Mouse (Mus musculus): ENCODE measurements at regions not wholly inside any gene's neighbourhood (a gene's known extent, or its start where the extent isn't known, plus 50 kb on each side); places are given as distances from the start of the nearest gene placed in this dataset.

- TF ChIP-seq CTCF (IDR thresholded peaks at IDR 0.05; ENCODE audit: low read depth) (no peak), EP300 (IDR thresholded peaks at IDR 0.05; ENCODE audit: low read depth) (no peak)
- DNase-seq, result no peak
- no peak for ATAC-seq
Measured at GRCm38 (mm10) chr3:52641226-52642181, 373.4 kb downstream of the Foxo1 start.

DNA sequence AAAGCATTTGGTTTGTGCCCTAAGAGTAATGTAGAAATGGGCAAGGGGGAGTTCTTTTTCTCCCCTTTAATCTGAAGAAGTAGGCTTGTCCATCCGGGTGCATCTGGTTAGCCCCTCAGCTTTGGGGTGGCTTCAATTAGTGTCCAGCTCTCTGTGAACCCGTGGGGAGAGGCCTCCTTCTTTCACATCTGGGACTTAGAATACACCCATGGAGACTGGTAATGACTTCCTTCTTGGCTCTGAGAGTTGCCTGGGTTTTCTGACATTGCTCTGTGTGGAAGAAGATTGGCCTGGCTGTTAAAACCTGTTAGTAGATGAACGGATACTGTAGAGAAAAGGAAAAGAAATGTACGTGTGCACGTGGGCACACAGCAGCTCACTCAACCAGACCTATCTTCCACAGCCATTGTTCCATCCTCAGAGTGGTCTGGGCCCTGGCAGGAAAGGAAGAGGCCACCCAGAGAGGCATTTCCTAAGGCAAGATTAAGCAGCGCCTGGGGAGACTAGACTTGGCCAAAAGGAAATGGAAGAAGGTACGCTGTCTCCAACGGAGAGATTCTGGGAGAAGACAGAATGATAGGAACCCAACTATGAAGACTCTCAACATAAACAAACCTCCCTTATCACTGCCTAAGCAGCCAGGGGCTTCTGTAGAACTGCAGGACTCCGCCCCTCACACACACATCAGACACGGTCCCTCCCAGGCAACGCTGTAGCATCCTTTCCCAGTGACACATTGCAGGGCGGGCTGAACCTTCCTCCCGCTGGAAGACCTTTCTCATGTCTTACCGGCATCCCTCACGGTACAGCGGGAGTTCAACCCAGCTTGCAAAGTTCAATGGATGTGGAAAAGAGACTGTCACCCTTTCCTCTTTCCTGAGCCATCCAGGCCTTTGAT is 372.4 kb downstream of the Foxo1 start:
- H3K9me3 ChIP-seq (ENCODE audit: low read length), result no peaks in the 10 kb centered on the region
- H3K4me1 ChIP-seq (ENCODE audit: insufficient read depth), result peaks cover 2% of the 10 kb centered on the region; the same call in 1 of the 2 replicates
- no peak overlapping the region for H3K4me2 ChIP-seq (ENCODE audit: low read depth, low read length)
- 45% methylated on average over 16 of the region's 16 CpGs for WGBS (ENCODE audit: insufficient replicate concordance)
- H3K4me3 ChIP-seq (ENCODE audit: low read depth, low read length), result no peak overlapping the region
- H3K36me3 ChIP-seq (replicated peaks; ENCODE audit: insufficient read depth, low read length), result no peaks in the 10 kb centered on the region
- no peak overlapping the region for H3K27ac ChIP-seq (ENCODE audit: low read depth)
- no peak for DNase-seq
- H3K27me3 ChIP-seq (ENCODE audit: insufficient read depth, low read length), result no peaks in the 10 kb centered on the region
- no peak overlapping the region for H3K9ac ChIP-seq (replicated peaks)
- TF ChIP-seq EP300 (IDR thresholded peaks at IDR 0.05; ENCODE audit: low read depth) (peak; percentile 30; the same call in 1 of the 2 replicates), CTCF (IDR thresholded peaks at IDR 0.05; ENCODE audit: low read depth) (no peak)
- ATAC-seq, result peak; percentile 29; the same call in 1 of the 2 replicates

More at GRCm38 (mm10) chr3:52641226-52642181, 373.4 kb downstream of the Foxo1 start:
- no peak overlapping the region for H3K4me3 ChIP-seq (ENCODE audit: low read depth, low read length)
- H3K9me3 ChIP-seq (ENCODE audit: low read length), result no peaks in the 10 kb centered on the region
- no peaks in the 10 kb centered on the region for H3K27me3 ChIP-seq (ENCODE audit: insufficient read depth, low read length)
- no peaks in the 10 kb centered on the region for H3K36me3 ChIP-seq (replicated peaks; ENCODE audit: insufficient read depth, low read length)
- H3K4me1 ChIP-seq (ENCODE audit: insufficient read depth), result peaks cover 2% of the 10 kb centered on the region; the same call in 1 of the 2 replicates
- no peak overlapping the region for H3K4me2 ChIP-seq (ENCODE audit: low read depth, low read length)
- H3K9ac ChIP-seq (replicated peaks), result no peak overlapping the region
- 78% methylated on average over 10 of the region's 10 CpGs for WGBS (ENCODE audit: insufficient replicate concordance)
- no peak overlapping the region for H3K27ac ChIP-seq (ENCODE audit: low read depth)

DNA sequence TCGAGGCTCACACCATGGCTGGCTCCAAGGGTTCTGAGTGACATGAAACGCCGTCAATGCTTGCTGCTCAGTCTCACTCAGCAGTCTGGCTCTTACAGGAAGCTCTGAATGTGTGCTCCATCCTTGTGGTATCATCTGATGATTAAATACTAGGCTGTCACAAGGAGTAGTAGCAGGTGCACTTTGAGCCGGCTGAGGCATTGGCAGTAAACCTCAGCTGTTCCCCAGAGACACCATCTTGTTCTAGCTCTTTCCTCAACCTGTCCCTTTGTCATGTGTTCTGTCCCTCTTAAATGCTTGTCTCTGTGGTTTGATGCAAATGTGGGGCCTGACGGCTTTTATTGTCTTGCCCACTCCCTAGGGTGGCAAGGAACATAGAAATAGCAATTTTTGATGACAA is 370.7 kb downstream of the Foxo1 start:
- Histone ChIP-seq H3K27me3 (ENCODE audit: insufficient read depth, low read length) (no peaks in the 10 kb centered on the region), H3K4me1 (ENCODE audit: insufficient read depth) (peaks cover 8% of the 10 kb centered on the region; the same call in 1 of the 2 replicates), H3K9ac (replicated peaks) (no peak overlapping the region), H3K27ac (ENCODE audit: low read depth) (no peak overlapping the region), H3K4me2 (ENCODE audit: low read depth, low read length) (no peak overlapping the region), H3K4me3 (ENCODE audit: low read depth, low read length) (no peak overlapping the region), H3K9me3 (ENCODE audit: low read length) (no peaks in the 10 kb centered on the region), H3K36me3 (replicated peaks; ENCODE audit: insufficient read depth, low read length) (no peaks in the 10 kb centered on the region)
- 69% methylated on average over 5 of the region's 5 CpGs for WGBS (ENCODE audit: insufficient replicate concordance)
- ATAC-seq (peak; percentile 48; the same call in 1 of the 2 replicates), DNase-seq (no peak)
- no peak for TF ChIP-seq CTCF (IDR thresholded peaks at IDR 0.05; ENCODE audit: low read depth)

DNA sequence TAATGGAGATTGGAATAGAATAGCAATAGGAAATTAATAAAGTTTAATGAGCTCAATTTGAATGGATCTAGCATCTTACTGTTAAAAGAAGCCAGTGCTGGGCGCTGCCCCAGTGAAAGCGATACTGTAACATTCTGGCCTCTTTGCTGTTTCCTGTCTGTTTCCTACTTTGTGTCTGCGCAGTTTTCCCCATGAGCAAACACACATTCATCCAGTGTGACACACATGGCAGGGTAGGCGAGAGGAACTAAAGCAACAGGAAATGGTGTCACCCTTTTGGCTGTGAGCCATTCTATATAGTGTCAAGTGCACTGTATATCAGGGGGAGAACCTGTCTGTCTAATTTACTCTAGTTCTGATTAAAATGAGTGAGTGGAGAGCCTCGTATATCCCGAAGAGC is 366.2 kb downstream of the Foxo1 start:
- DNase-seq (peak; percentile 47), ATAC-seq (peak; percentile 66; the same call in 1 of the 2 replicates)
- H3K27ac ChIP-seq (ENCODE audit: low read depth), result 0 out of 2 replicates have a peak overlapping the region, but pooled peaks have one; percentile 29
- peaks cover 6% of the 10 kb centered on the region for H3K4me1 ChIP-seq (ENCODE audit: insufficient read depth)
- TF ChIP-seq EP300 (IDR thresholded peaks at IDR 0.05; ENCODE audit: low read depth) (no peak), CTCF (IDR thresholded peaks at IDR 0.05; ENCODE audit: low read depth) (no peak)
- no peaks in the 10 kb centered on the region for H3K27me3 ChIP-seq (ENCODE audit: insufficient read depth, low read length)
- no peaks in the 10 kb centered on the region for H3K9me3 ChIP-seq (ENCODE audit: low read length)
- no peak overlapping the region for H3K4me3 ChIP-seq (ENCODE audit: low read depth, low read length)
- H3K9ac ChIP-seq (replicated peaks), result no peak overlapping the region
- peak overlapping the region; percentile 4; the same call in 1 of the 2 replicates for H3K4me2 ChIP-seq (ENCODE audit: low read depth, low read length)
- 21% methylated on average over 6 of the region's 6 CpGs for WGBS (ENCODE audit: insufficient replicate concordance)
- no peaks in the 10 kb centered on the region for H3K36me3 ChIP-seq (replicated peaks; ENCODE audit: insufficient read depth, low read length)

DNA sequence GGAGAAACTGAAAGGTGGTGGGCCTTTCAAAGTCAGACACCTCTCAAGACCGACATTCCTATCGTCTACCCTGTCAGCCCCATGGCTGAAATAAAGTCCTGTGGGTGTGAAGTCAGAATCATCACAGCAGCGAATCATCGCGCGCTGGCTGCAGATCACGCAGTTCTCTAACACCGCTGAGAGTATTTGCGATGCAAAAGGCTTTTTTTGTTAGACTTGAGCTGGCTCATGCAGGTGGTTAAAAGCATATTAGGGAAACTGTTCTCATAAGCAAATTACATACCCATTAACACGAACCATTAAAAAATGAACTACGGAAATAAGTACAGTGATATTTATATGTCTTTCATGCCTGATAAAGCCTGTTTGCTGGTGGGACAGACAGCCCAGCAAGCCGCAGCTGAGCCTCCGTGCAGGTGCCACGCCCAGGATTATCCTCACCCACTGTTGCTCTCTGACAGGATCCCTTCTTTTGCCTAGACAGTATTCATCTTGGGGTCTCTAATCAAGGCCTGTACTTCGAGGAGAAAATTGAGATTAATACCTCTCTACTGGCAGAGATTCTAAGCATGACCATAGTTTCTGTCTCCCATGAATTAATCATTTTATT is 365.5 kb downstream of the Foxo1 start:
- no peak for ATAC-seq
- H3K4me2 ChIP-seq (ENCODE audit: low read depth, low read length), result no peak overlapping the region
- H3K27ac ChIP-seq (ENCODE audit: low read depth), result no peak overlapping the region
- no peaks in the 10 kb centered on the region for H3K9me3 ChIP-seq (ENCODE audit: low read length)
- H3K27me3 ChIP-seq (ENCODE audit: insufficient read depth, low read length), result no peaks in the 10 kb centered on the region
- no peaks in the 10 kb centered on the region for H3K36me3 ChIP-seq (replicated peaks; ENCODE audit: insufficient read depth, low read length)
- no peak for DNase-seq
- H3K4me3 ChIP-seq (ENCODE audit: low read depth, low read length), result no peak overlapping the region
- TF ChIP-seq CTCF (IDR thresholded peaks at IDR 0.05; ENCODE audit: low read depth) (no peak), EP300 (IDR thresholded peaks at IDR 0.05; ENCODE audit: low read depth) (no peak)
- H3K4me1 ChIP-seq (ENCODE audit: insufficient read depth), result peaks cover 6% of the 10 kb centered on the region
- no peak overlapping the region for H3K9ac ChIP-seq (replicated peaks)
- 67% methylated on average over 15 of the region's 15 CpGs for WGBS (ENCODE audit: insufficient replicate concordance)

All from liver, postnatal 0 days (tissue).